Mouse (Mus musculus) kidney, postnatal 0 days (tissue): ENCODE measurements around the gene Myo7a. TPM values are rescaled to one million over a fixed set of nuclear protein-coding genes. Genes with fewer than 3 reads are reported as not detected.
A peak's percentile ranks its signal among the peaks of the same experiment; 100 is the strongest.

Experiments
- ATAC-seq: fragments of 200-750 bp; cut with Nextera tagmentation; replicated peaks from 2 replicates; pipeline ENCODE4 v1.8.0; 2017; ENCODE audit warnings: low read depth, moderate number of reproducible peaks, moderate TSS enrichment, moderate library complexity; ENCODE audit not compliant: low FRiP score
- DNase-seq: peaks from one replicate; pipeline ENCODE4 v3.0.0-alpha.2; 2016; ENCODE audit warnings: low spot score
- H3K27ac ChIP-seq: fragments of 300-500 bp; sonication (generic); 2 replicates; pipeline ENCODE4 v1.5.1; 2014; ENCODE audit warnings: mild to moderate bottlenecking
- H3K27me3 ChIP-seq: fragments of 300-500 bp; sonication (generic); 2 replicates; pipeline ENCODE4 v1.6.1; 2014; ENCODE audit warnings: low read length, mixed read lengths; ENCODE audit not compliant: insufficient read depth
- H3K36me3 ChIP-seq: fragments of 300-500 bp; sonication (generic); 2 replicates; pipeline ENCODE4 v1.6.1; 2014; ENCODE audit warnings: low read length, mixed read lengths; ENCODE audit not compliant: insufficient read depth
- H3K4me1 ChIP-seq: fragments of 300-500 bp; sonication (generic); replicated peaks from 2 replicates; pipeline ENCODE4 v1.6.1; 2014; ENCODE audit warnings: antibody characterized with exemption, low read length, mixed read lengths; ENCODE audit not compliant: insufficient read depth
- H3K4me2 ChIP-seq: fragments of 300-500 bp; sonication (generic); 2 replicates; pipeline ENCODE4 v1.6.1; 2014; ENCODE audit warnings: mild to moderate bottlenecking, low read length, moderate library complexity, mixed read lengths
- H3K4me3 ChIP-seq: fragments of 300-500 bp; sonication (generic); replicated peaks from 2 replicates; pipeline ENCODE4 v1.5.1; 2014; ENCODE audit warnings: low read depth, low read length
- H3K9ac ChIP-seq: fragments of 300-500 bp; sonication (generic); 2 replicates; pipeline ENCODE4 v1.6.1; 2014; ENCODE audit warnings: low read depth, low read length
- H3K9me3 ChIP-seq: fragments of 300-500 bp; sonication (generic); replicated peaks from 2 replicates; pipeline ENCODE4 v1.6.1; 2016; ENCODE audit warnings: low read length, inconsistent platforms, mixed read lengths
- CTCF ChIP-seq: IDR thresholded peaks from 2 replicates; pipeline ENCODE4 v1.5.1; 2016; ENCODE audit warnings: antibody characterized with exemption, low read depth, mild to moderate bottlenecking, moderate library complexity
- WGBS: fragments of 180-500 bp; shearing (Covaris S2); extraction: QIAGEN DNeasy Blood & Tissue Kit; methylation state at CpG from one replicate; pipeline ENCODE4 v1.1.7; 2014; 5-methylcytosine and 5-hydroxymethylcytosine counted together
- polyA plus RNA-seq: library from polyadenylated mRNA; unstranded; fragments of >200 nt; fragmentation: Nextera tagmentation; extraction: Ambion mirVana; gene quantifications from 2 replicates; pipeline ENCODE4 v1.2.1, GENCODE M21; 2015

The Myo7a gene
- polyA plus RNA-seq, 1 experiment from 2014 or later = 7.6 TPM

DNA sequence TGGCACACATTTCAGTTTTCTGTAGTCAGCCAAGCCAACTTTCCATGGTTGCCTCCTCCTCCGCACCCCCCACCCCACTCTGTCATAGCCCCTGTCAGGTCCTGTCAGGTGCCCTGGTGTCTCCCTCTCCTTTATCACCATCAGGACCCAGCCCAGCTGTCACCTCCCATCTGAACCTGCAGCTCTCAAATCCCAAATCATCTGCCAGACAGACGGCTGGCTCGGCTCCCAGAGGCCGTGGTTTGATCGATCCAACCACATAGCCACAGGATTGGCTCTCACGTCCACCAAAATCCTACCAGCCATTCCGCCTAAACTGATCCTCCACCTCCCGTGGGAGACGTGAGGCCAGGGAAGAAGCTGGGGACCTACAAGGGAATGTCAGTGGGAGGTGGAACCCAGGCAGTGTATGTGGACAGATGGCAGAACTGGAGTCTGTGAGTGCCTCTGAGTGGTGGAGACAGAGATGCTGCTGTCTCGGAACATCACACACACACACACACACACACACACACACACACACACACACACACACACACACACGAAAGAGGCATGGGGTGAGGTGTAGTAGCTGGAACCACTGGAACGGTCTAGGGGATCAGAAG is 26.6 kb upstream of the Myo7a start:
- Histone ChIP-seq H3K4me1 (peaks cover 8% of the 10 kb centered on the region; the same call in 1 of the 2 replicates), H3K27me3 (no peaks in the 10 kb centered on the region), H3K4me2 (no peak overlapping the region), H3K9me3 (no peaks in the 10 kb centered on the region), H3K36me3 (no peaks in the 10 kb centered on the region), H3K27ac (no peak overlapping the region), H3K9ac (no peak overlapping the region), H3K4me3 (no peak overlapping the region)
- ATAC-seq (no peak), DNase-seq (no peak)
- 78% methylated on average over 12 of the region's 12 CpGs for WGBS
- no peak for TF ChIP-seq CTCF

GRCm38 (mm10) chr7:98145402-98145801 is 26.1 kb upstream of the Myo7a start, which contains the start of gene Omp:
Omp (minus strand) TSS chr7:98145502.
- no peaks in the 10 kb centered on the region for H3K9me3 ChIP-seq
- H3K9ac ChIP-seq = no peak within 1 kb of the TSS
- H3K4me3 ChIP-seq = no peak within 1 kb of the TSS
- peaks cover 8% of the 10 kb centered on the region; the same call in 1 of the 2 replicates for H3K4me1 ChIP-seq
- H3K27ac ChIP-seq = no peak within 1 kb of the TSS
- H3K36me3 ChIP-seq = no peaks in the 10 kb centered on the region
- DNase-seq (no peak), ATAC-seq (no peak)
- no peak within 1 kb of the TSS for H3K4me2 ChIP-seq
- no peaks in the 10 kb centered on the region for H3K27me3 ChIP-seq
- no peak for TF ChIP-seq CTCF
- WGBS = 91% methylated on average over 5 of the region's 5 CpGs

GRCm38 (mm10) chr7:98142648-98143047 is 23.3 kb upstream of the Myo7a start:
- 54% methylated on average over 3 of the region's 3 CpGs for WGBS
- 0 out of 2 replicates have a peak overlapping the region, but pooled peaks have one; percentile 25 for H3K27ac ChIP-seq
- H3K27me3 ChIP-seq = no peaks in the 10 kb centered on the region
- H3K4me2 ChIP-seq = no peak overlapping the region
- H3K36me3 ChIP-seq = no peaks in the 10 kb centered on the region
- H3K9me3 ChIP-seq = no peaks in the 10 kb centered on the region
- no peak for TF ChIP-seq CTCF
- H3K4me3 ChIP-seq = no peak overlapping the region
- DNase-seq = no peak
- no peaks in the 10 kb centered on the region for H3K4me1 ChIP-seq
- 0 out of 2 replicates have a peak, but pooled peaks have one; percentile 31 for ATAC-seq
- H3K9ac ChIP-seq = no peak overlapping the region

GRCm38 (mm10) chr7:98142247-98142646 is 22.9 kb upstream of the Myo7a start:
- 26% methylated on average over 8 of the region's 8 CpGs for WGBS
- Histone ChIP-seq H3K4me3 (no peak overlapping the region), H3K36me3 (no peaks in the 10 kb centered on the region), H3K4me1 (no peaks in the 10 kb centered on the region), H3K27ac (peak overlapping the region; percentile 64; the same call in 1 of the 2 replicates), H3K9ac (no peak overlapping the region), H3K9me3 (no peaks in the 10 kb centered on the region), H3K27me3 (no peaks in the 10 kb centered on the region), H3K4me2 (no peak overlapping the region)
- no peak; the same call in 1 of the 2 replicates for ATAC-seq
- no peak for TF ChIP-seq CTCF
- DNase-seq = peak; percentile 65

GRCm38 (mm10) chr7:98141206-98141605 is 21.9 kb upstream of the Myo7a start:
- 59% methylated on average over 3 of the region's 3 CpGs for WGBS
- H3K9me3 ChIP-seq = no peaks in the 10 kb centered on the region
- TF ChIP-seq CTCF = peak; percentile 64
- peak; percentile 60 for ATAC-seq
- H3K4me3 ChIP-seq = no peak overlapping the region
- H3K27ac ChIP-seq = peak overlapping the region; percentile 64; the same call in 1 of the 2 replicates
- peak; percentile 63 for DNase-seq
- no peaks in the 10 kb centered on the region for H3K27me3 ChIP-seq
- no peak overlapping the region for H3K4me2 ChIP-seq
- no peak overlapping the region for H3K9ac ChIP-seq
- H3K36me3 ChIP-seq = no peaks in the 10 kb centered on the region
- H3K4me1 ChIP-seq = no peaks in the 10 kb centered on the region

DNA sequence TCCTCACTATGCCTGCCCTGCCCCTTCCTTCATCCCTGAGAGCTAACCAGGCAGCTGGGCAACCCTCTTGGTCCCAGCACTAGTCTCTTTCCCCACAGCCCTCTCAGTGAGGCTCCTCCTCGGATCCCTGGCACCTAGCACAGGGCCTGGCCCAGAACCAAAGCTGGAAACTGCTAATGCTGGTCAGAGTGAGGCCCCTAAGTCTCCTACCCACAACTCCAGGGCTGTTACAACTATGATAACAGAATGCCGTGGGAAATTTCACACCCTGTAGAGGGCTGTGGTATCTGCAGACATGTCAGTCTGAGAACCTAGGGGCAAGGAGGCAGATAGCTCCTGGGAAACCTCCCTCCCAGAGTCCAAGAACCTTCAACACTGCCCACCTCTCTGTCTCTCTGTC is 21.3 kb upstream of the Myo7a start:
- Histone ChIP-seq H3K4me2 (no peak overlapping the region), H3K4me1 (no peaks in the 10 kb centered on the region), H3K27me3 (no peaks in the 10 kb centered on the region), H3K27ac (no peak overlapping the region), H3K9me3 (no peaks in the 10 kb centered on the region), H3K36me3 (no peaks in the 10 kb centered on the region), H3K4me3 (no peak overlapping the region), H3K9ac (no peak overlapping the region)
- DNase-seq (no peak), ATAC-seq (no peak)
- no peak for TF ChIP-seq CTCF
- WGBS = 21% methylated on average over 2 of the region's 2 CpGs
